Comparison of ENCODE assay signal across 9 mouse cellular contexts in the genomic region with DNA sequence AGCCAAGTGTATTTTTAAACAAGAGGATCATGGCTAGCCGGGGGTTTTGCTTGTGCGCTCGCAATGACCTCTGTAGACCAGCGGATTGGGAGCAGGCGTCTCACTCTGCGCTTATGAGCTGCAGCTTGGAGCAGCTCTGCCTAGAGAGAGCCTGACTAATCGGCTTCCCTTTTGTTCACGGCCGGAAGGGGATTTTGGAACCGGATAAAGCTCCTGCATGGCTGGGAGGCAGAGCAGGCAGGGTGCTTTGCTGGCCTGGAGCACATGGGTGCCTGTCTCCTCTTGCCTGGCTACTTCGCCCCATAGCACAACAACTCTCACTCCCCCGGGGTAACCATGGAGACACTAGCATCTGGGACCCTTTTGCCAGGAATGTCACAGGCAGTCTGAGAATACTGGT.
A peak's percentile ranks its signal among the peaks of the same experiment; 100 is the strongest.
DNase-seq lines count a peak whose midpoint lies in the region; ATAC-seq lines count a peak whose summit lies in the region.
"Had no signal": no experiment of that assay in that cellular context is flagged by ENCODE, and none has a peak within 500 bp of the region (broad histone marks: within the 10 kb centered on the region; RNA-seq: fewer than 3 reads in every experiment).

No protein-coding gene starts in this region.

- no peaks in the 10 kb centered on the region for H3K27me3 ChIP-seq in kidney, embryonic 15.5 days
- no peaks in the 10 kb centered on the region for H3K27me3 ChIP-seq in kidney, embryonic 16.5 days (ENCODE audit: insufficient read depth, low read length)
- no peaks in the 10 kb centered on the region for H3K27me3 ChIP-seq in embryonic facial prominence, embryonic 10.5 days (replicated peaks; ENCODE audit: low read depth, poor library complexity, severe bottlenecking)
- H3K27me3 ChIP-seq in limb, embryonic 10.5 days (ENCODE audit: low read depth, poor library complexity, severe bottlenecking) = no peaks in the 10 kb centered on the region
- H3K27me3 ChIP-seq: liver, embryonic 15.5 days had no signal

- WGBS in kidney, embryonic 15.5 days = 47% methylated on average over 12 of the region's 12 CpGs
- 50% methylated on average over 12 of the region's 12 CpGs for WGBS in kidney, embryonic 16.5 days
- WGBS in embryonic facial prominence, embryonic 10.5 days = 33% methylated on average over 12 of the region's 12 CpGs
- WGBS in limb, embryonic 10.5 days = 69% methylated on average over 12 of the region's 12 CpGs

- H3K4me3 ChIP-seq in kidney, embryonic 15.5 days (replicated peaks) = no peak overlapping the region
- no peak overlapping the region for H3K4me3 ChIP-seq in kidney, embryonic 16.5 days (ENCODE audit: low read length)
- no peak overlapping the region for H3K4me3 ChIP-seq in embryonic facial prominence, embryonic 10.5 days
- H3K4me3 ChIP-seq in limb, embryonic 10.5 days = no peak overlapping the region
- H3K4me3 ChIP-seq: liver, embryonic 15.5 days had no signal

- peaks cover 56% of the 10 kb centered on the region for H3K4me1 ChIP-seq in kidney, embryonic 15.5 days
- H3K4me1 ChIP-seq in kidney, embryonic 16.5 days (ENCODE audit: insufficient read depth, low read length) = peaks cover 59% of the 10 kb centered on the region
- peaks cover 40% of the 10 kb centered on the region for H3K4me1 ChIP-seq in embryonic facial prominence, embryonic 10.5 days
- H3K4me1 ChIP-seq in limb, embryonic 10.5 days = peaks cover 49% of the 10 kb centered on the region
- H3K4me1 ChIP-seq: liver, embryonic 15.5 days had no signal

- H3K4me2 ChIP-seq in kidney, embryonic 15.5 days = no peak overlapping the region
- H3K4me2 ChIP-seq in kidney, embryonic 16.5 days (replicated peaks; ENCODE audit: low read depth, low read length) = no peak overlapping the region
- H3K4me2 ChIP-seq: liver, embryonic 15.5 days had no signal

- no peak overlapping the region for H3K9ac ChIP-seq in kidney, embryonic 15.5 days
- no peak overlapping the region; the same call in 1 of the 2 replicates for H3K9ac ChIP-seq in kidney, embryonic 16.5 days (replicated peaks; ENCODE audit: low read length)
- H3K9ac ChIP-seq: liver, embryonic 15.5 days had no signal

- H3K9me3 ChIP-seq in kidney, embryonic 15.5 days (replicated peaks) = no peaks in the 10 kb centered on the region
- H3K9me3 ChIP-seq in kidney, embryonic 16.5 days (ENCODE audit: low read length) = no peaks in the 10 kb centered on the region
- no peaks in the 10 kb centered on the region for H3K9me3 ChIP-seq in embryonic facial prominence, embryonic 10.5 days
- no peaks in the 10 kb centered on the region for H3K9me3 ChIP-seq in limb, embryonic 10.5 days (replicated peaks)
- H3K9me3 ChIP-seq: liver, embryonic 15.5 days had no signal

- DNase-seq in embryonic facial prominence, embryonic 10.5 days (ENCODE audit: low spot score) = peak; percentile 32
- DNase-seq in gastrocnemius, postnatal 14 days = peak; percentile 20
- no peak for DNase-seq in limb, embryonic 10.5 days (ENCODE audit: low spot score)
- no peak for DNase-seq in natural killer cell, adult 2 months (ENCODE audit: low spot score in 2 of 2)
- DNase-seq in spleen, postnatal 36 days (ENCODE audit: low spot score in 2 of 2) = no peak
- no peak for DNase-seq in ovary, adult 18-20 months (ENCODE audit: low spot score)

- H3K27ac ChIP-seq in kidney, embryonic 15.5 days = 0 out of 2 replicates have a peak overlapping the region, but pooled peaks have one; percentile 13
- H3K27ac ChIP-seq in kidney, embryonic 16.5 days (ENCODE audit: low read length) = no peak overlapping the region
- H3K27ac ChIP-seq in embryonic facial prominence, embryonic 10.5 days (replicated peaks) = no peak overlapping the region; the same call in 1 of the 2 replicates
- peak overlapping the region; percentile 19; the same call in 1 of the 2 replicates for H3K27ac ChIP-seq in limb, embryonic 10.5 days
- H3K27ac ChIP-seq: liver, embryonic 15.5 days had no signal

- no peaks in the 10 kb centered on the region for H3K36me3 ChIP-seq in kidney, embryonic 15.5 days
- no peaks in the 10 kb centered on the region for H3K36me3 ChIP-seq in kidney, embryonic 16.5 days (ENCODE audit: insufficient read depth, low read length)
- H3K36me3 ChIP-seq in embryonic facial prominence, embryonic 10.5 days (replicated peaks) = no peaks in the 10 kb centered on the region
- H3K36me3 ChIP-seq in limb, embryonic 10.5 days = no peaks in the 10 kb centered on the region
- H3K36me3 ChIP-seq: liver, embryonic 15.5 days had no signal

- 0 out of 2 replicates have a peak, but pooled peaks have one; percentile 19 for ATAC-seq in kidney, embryonic 15.5 days (replicated peaks; ENCODE audit: low FRiP score)
- ATAC-seq in kidney, embryonic 16.5 days (ENCODE audit: low FRiP score, low TSS enrichment) = no peak

- intact Hi-C loops in gastrocnemius, postnatal 14 days (cut with DNase I; ENCODE audit: low total_unique reads) = no loop called here

Comparison
In these comparisons a context has a peak if more than half of its experiments do, and no peak if none do; other contexts are left out.
1. H3K27ac ChIP-seq: peak in kidney, embryonic 15.5 days (single experiment) and limb, embryonic 10.5 days (single experiment); none in kidney, embryonic 16.5 days (single experiment) and embryonic facial prominence, embryonic 10.5 days (single experiment).
2. DNase-seq: peak in embryonic facial prominence, embryonic 10.5 days (single experiment) and gastrocnemius, postnatal 14 days (single experiment); none in limb, embryonic 10.5 days (single experiment), natural killer cell, adult 2 months (0 of 2), spleen, postnatal 36 days (0 of 2) and ovary, adult 18-20 months (single experiment).